Mouse (Mus musculus): ENCODE measurements at regions not wholly inside any gene's neighbourhood (a gene's known extent, or its start where the extent isn't known, plus 50 kb on each side); places are given as distances from the start of the nearest gene placed in this dataset.
"Not testable (repeated sequence)": the region's sequence is repeated elsewhere in the genome, so short reads cannot be mapped to it uniquely, and the experiment has no call there.

DNA sequence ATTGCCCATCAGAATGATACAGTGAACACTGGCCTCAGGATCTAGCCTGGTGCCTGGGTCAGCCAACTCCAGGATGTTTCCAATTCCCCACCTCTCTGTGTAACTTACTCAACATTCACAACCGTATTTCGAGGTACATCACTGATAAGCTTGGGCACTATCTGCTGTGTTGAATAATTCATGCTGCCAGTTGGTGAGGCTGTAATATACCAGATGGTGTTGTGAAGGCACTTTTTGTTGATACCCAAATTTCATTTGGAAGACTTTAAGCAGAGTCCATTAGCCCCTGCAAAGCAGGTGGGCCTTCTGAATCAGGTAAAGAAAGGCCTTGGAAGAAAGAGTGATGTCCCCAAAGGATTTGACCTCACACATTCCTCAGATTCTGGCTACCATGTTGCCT is 122.7 kb upstream of the Zfp746 start:
- H3K4me3 ChIP-seq, result no peak overlapping the region
- 74% methylated on average over 2 of the region's 2 CpGs for WGBS
- H3K4me1 ChIP-seq, result no peaks in the 10 kb centered on the region
- no peak overlapping the region for H3K27ac ChIP-seq
- H3K36me3 ChIP-seq (ENCODE audit: poor library complexity, severe bottlenecking), result no peaks in the 10 kb centered on the region
- ATAC-seq, result peak; percentile 36; the same call in 1 of the 2 replicates
- H3K4me2 ChIP-seq, result no peak overlapping the region
- H3K9me3 ChIP-seq (replicated peaks), result no peaks in the 10 kb centered on the region
- H3K27me3 ChIP-seq, result no peaks in the 10 kb centered on the region
- H3K9ac ChIP-seq, result no peak overlapping the region

DNA sequence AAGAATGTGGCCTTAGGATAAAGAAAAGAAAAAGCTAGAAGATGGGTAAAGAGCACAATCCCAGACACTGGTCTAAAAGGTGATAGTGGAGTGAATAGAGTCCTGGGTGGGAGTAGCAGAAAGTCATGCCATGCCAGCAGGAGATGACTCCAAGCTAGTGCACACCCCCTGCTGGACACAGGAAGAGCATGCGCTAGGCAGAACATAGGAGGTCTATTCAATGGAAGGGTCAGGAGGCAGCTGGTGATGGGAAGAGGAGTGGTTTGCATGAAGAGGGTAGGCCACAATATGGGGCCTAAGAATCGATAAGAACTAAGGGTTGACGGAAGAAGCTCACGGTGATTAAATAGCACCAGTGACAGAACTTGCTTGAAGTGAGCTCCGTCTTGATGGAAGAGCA is 119.3 kb upstream of the Zfp746 start:
- whole genome bisulfite sequencing, result 96% methylated on average over 5 of the region's 5 CpGs
- Histone ChIP-seq H3K27me3 (no peaks in the 10 kb centered on the region), H3K4me2 (no peak overlapping the region), H3K9me3 (replicated peaks) (no peaks in the 10 kb centered on the region), H3K9ac (no peak overlapping the region), H3K4me1 (no peaks in the 10 kb centered on the region), H3K27ac (no peak overlapping the region), H3K4me3 (no peak overlapping the region), H3K36me3 (ENCODE audit: poor library complexity, severe bottlenecking) (no peaks in the 10 kb centered on the region)
- no peak for ATAC-seq

- no peak overlapping the region for H3K9ac ChIP-seq
- no peak overlapping the region for H3K27ac ChIP-seq
- no peak overlapping the region for H3K4me2 ChIP-seq
- H3K9me3 ChIP-seq (replicated peaks), result no peaks in the 10 kb centered on the region
- ATAC-seq, result no peak
- 59% methylated on average over 3 of the region's 3 CpGs for WGBS
- H3K4me1 ChIP-seq, result no peaks in the 10 kb centered on the region
- no peaks in the 10 kb centered on the region for H3K36me3 ChIP-seq (ENCODE audit: poor library complexity, severe bottlenecking)
- H3K27me3 ChIP-seq, result no peaks in the 10 kb centered on the region
- no peak overlapping the region for H3K4me3 ChIP-seq
Measured at GRCm38 (mm10) chr6:48199951-48200350, 113.6 kb upstream of the Zfp746 start.

DNA sequence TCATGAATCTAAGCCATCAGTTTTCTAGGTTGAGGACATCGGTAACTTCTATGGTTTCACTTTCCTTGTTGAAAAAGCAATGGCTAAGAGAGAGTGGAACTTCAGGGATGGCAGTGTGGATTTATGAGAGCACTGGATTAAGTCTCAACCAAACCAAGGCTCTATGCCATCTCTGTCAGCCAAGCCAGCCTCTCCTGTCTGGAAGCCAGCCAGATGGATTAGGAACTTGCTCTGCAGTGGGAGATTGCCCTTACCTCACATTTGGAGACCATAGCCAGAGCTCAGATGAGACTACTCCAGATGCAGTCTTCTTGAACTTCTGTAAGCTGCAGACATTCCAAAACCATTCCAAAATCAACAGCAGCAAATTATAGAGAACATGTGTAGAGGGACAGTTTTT is 112.4 kb upstream of the Zfp746 start:
- no peak overlapping the region for H3K27ac ChIP-seq
- H3K9ac ChIP-seq, result no peak overlapping the region
- no peaks in the 10 kb centered on the region for H3K27me3 ChIP-seq
- H3K4me2 ChIP-seq, result no peak overlapping the region
- H3K4me1 ChIP-seq, result no peaks in the 10 kb centered on the region
- no peaks in the 10 kb centered on the region for H3K9me3 ChIP-seq (replicated peaks)
- WGBS, result 89% methylated on average over 1 of the region's 1 CpGs
- ATAC-seq, result no peak
- no peak overlapping the region for H3K4me3 ChIP-seq
- no peaks in the 10 kb centered on the region for H3K36me3 ChIP-seq (ENCODE audit: poor library complexity, severe bottlenecking)

GRCm38 (mm10) chr6:48197696-48198378 is 111.4 kb upstream of the Zfp746 start:
- no peak for ATAC-seq
- Histone ChIP-seq H3K27ac (no peak overlapping the region), H3K9ac (no peak overlapping the region), H3K4me3 (no peak overlapping the region), H3K4me1 (no peaks in the 10 kb centered on the region), H3K36me3 (ENCODE audit: poor library complexity, severe bottlenecking) (no peaks in the 10 kb centered on the region), H3K4me2 (no peak overlapping the region), H3K27me3 (no peaks in the 10 kb centered on the region), H3K9me3 (replicated peaks) (no peaks in the 10 kb centered on the region)
- 61% methylated on average over 4 of the region's 4 CpGs for WGBS

DNA sequence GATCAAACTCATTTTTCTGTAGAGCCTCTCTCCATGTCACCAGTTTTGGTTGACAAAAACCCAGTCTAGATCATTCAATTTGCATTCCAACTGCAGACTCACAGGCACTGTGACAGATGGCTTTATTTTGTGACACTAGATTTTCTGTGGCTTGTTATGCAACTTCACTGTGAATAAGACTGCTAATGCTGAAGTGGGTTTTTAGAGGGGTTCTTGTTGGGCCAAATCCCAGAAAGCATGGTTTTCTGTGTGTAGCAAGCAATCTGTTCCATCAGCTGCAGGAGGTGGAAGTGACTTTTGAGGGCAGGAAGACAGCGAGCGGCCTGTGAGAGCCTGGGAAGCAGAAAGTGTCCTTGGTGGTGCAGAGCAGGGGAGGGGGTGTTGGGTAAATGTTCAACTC is 102.0 kb upstream of the Zfp746 start:
- not testable (repeated sequence) for H3K4me2 ChIP-seq; H3K4me1 ChIP-seq; H3K9me3 ChIP-seq (replicated peaks); H3K27me3 ChIP-seq; H3K36me3 ChIP-seq (ENCODE audit: poor library complexity, severe bottlenecking); H3K4me3 ChIP-seq; H3K27ac ChIP-seq; ATAC-seq; H3K9ac ChIP-seq
- 74% methylated on average over 2 of the region's 2 CpGs for WGBS

GRCm38 (mm10) chr6:48185311-48185710 is 98.9 kb upstream of the Zfp746 start:
- H3K27me3 ChIP-seq, result no peaks in the 10 kb centered on the region
- no peak overlapping the region for H3K27ac ChIP-seq
- WGBS, result 26% methylated on average over 1 of the region's 1 CpGs
- no peaks in the 10 kb centered on the region for H3K36me3 ChIP-seq (ENCODE audit: poor library complexity, severe bottlenecking)
- H3K4me1 ChIP-seq, result no peaks in the 10 kb centered on the region
- no peak overlapping the region for H3K4me2 ChIP-seq
- no peak for ATAC-seq
- H3K9me3 ChIP-seq (replicated peaks), result no peaks in the 10 kb centered on the region
- H3K9ac ChIP-seq, result no peak overlapping the region
- no peak overlapping the region for H3K4me3 ChIP-seq

DNA sequence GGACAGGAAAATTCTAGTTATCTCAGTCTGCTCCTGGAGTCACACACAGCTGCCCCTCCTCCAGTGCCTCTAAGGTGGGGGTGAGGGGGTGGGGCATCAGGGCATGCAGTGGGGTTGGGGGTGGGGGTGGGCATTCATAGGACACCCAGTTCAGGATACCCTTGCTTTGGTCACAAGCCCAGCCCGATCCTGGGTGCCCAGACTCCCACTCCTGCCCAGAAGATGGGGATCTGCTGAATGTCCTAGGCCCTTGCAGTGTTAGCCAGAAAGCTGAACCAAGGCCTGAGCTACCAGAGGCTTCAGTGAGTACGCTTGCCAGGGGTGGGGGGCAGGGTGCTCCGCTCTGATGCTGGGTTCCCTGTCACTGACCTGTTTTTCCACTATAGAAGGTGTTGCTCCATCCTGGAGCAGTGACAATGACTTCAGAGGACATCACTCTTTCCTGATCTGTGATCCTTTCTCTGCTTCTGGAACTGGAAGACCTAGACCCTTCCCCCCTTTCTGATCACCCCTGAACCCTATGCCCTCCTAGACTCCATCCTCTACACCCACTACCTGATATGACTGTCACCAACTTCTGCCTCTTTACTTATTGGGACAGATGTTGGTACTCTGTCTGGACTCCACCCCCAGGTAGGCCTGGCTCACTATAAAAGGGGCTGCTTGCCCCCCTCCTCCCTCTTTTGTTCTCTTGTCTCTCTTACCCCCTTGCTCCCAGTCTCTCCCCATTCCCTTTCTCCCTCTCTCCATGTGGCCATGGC is 92.1 kb upstream of the Zfp746 start:
- Histone ChIP-seq H3K9ac (no peak overlapping the region), H3K4me2 (no peak overlapping the region), H3K4me3 (no peak overlapping the region), H3K27ac (no peak overlapping the region), H3K4me1 (0 out of 2 replicates have a peak, but pooled peaks cover 4% of the 10 kb centered on the region), H3K27me3 (no peaks in the 10 kb centered on the region), H3K9me3 (replicated peaks) (no peaks in the 10 kb centered on the region), H3K36me3 (ENCODE audit: poor library complexity, severe bottlenecking) (no peaks in the 10 kb centered on the region)
- 53% methylated on average over 3 of the region's 3 CpGs for WGBS
- ATAC-seq, result peak; percentile 63

GRCm38 (mm10) chr6:48177936-48178335 is 91.5 kb upstream of the Zfp746 start:
- Histone ChIP-seq H3K36me3 (ENCODE audit: poor library complexity, severe bottlenecking) (no peaks in the 10 kb centered on the region), H3K4me2 (no peak overlapping the region), H3K27me3 (no peaks in the 10 kb centered on the region), H3K4me3 (no peak overlapping the region), H3K4me1 (0 out of 2 replicates have a peak, but pooled peaks cover 4% of the 10 kb centered on the region), H3K27ac (no peak overlapping the region), H3K9ac (no peak overlapping the region), H3K9me3 (replicated peaks) (no peaks in the 10 kb centered on the region)
- WGBS, result 8% methylated on average over 2 of the region's 2 CpGs
- no peak for ATAC-seq

- Histone ChIP-seq H3K9me3 (replicated peaks) (no peaks in the 10 kb centered on the region), H3K9ac (no peak overlapping the region), H3K27ac (no peak overlapping the region), H3K4me1 (0 out of 2 replicates have a peak, but pooled peaks cover 4% of the 10 kb centered on the region), H3K4me3 (no peak overlapping the region), H3K27me3 (no peaks in the 10 kb centered on the region), H3K36me3 (ENCODE audit: poor library complexity, severe bottlenecking) (no peaks in the 10 kb centered on the region), H3K4me2 (no peak overlapping the region)
- ATAC-seq, result no peak
- WGBS, result 83% methylated on average over 2 of the region's 2 CpGs
Measured at GRCm38 (mm10) chr6:48175234-48175633, 88.8 kb upstream of the Zfp746 start.

DNA sequence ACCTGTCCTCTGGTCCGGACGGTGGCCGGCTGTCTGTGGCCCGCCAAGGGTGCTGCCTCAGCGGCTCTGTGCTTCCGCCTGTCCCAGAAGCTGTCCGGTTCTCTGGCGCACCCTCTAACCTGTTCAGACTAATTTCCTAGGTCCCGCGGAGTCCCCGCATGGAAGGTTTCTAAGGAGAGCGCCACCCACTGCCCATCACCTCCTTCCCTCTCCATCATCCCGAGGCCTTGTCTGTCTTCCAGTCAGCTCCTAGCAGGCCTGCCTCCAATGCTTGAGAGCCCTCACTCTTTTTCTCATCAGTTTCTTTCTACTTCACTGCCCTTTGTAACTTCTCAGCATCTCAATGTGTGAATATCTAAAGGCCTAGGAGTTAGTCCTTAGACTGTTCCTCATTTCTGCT is 86.4 kb upstream of the Zfp746 start:
- H3K36me3 ChIP-seq (ENCODE audit: poor library complexity, severe bottlenecking); H3K4me1 ChIP-seq; ATAC-seq; H3K4me2 ChIP-seq; H3K4me3 ChIP-seq; H3K27ac ChIP-seq; H3K27me3 ChIP-seq; H3K9me3 ChIP-seq (replicated peaks); H3K9ac ChIP-seq: not testable (repeated sequence)
- 84% methylated on average over 13 of the region's 13 CpGs for WGBS

GRCm38 (mm10) chr6:48136851-48137250 is 50.5 kb upstream of the Zfp746 start:
- Histone ChIP-seq H3K4me2 (no peak overlapping the region), H3K36me3 (ENCODE audit: poor library complexity, severe bottlenecking) (no peaks in the 10 kb centered on the region), H3K4me1 (no peaks in the 10 kb centered on the region), H3K9me3 (replicated peaks) (no peaks in the 10 kb centered on the region), H3K9ac (no peak overlapping the region), H3K27me3 (no peaks in the 10 kb centered on the region), H3K4me3 (no peak overlapping the region), H3K27ac (no peak overlapping the region)
- 64% methylated on average over 2 of the region's 2 CpGs for WGBS
- no peak for ATAC-seq

Measured in forebrain, embryonic 13.5 days (tissue).